Mouse (Mus musculus) olfactory bulb, adult 2 months (tissue): ENCODE data around the gene Rapsn.

Experiments
- CTCF ChIP-seq: fragments of 200-500 bp; IDR thresholded peaks from 2 replicates; pipeline ENCODE4 v1.5.1; 2012; ENCODE audit warnings: low read depth, mild to moderate bottlenecking, low read length, moderate library complexity; ENCODE audit not compliant: insufficient read depth
- POLR2A ChIP-seq: fragments of 200-500 bp; IDR thresholded peaks from 2 replicates; pipeline ENCODE4 v1.6.1; 2012; ENCODE audit warnings: mild to moderate bottlenecking, low read depth, low read length, moderate library complexity; ENCODE audit not compliant: insufficient read depth

- TF ChIP-seq CTCF (no peak), POLR2A (no peak)
Observed at GRCm38 (mm10) chr2:91025081-91025516, 10.3 kb upstream of the Rapsn start.
